Mouse (Mus musculus) kidney, embryonic 14.5 days (tissue): ENCODE data around the gene Csf2rb2. TPM values are rescaled to one million over a fixed set of nuclear protein-coding genes. Genes with fewer than 3 reads are reported as not detected.
"Not testable (repeated sequence)": the region's sequence is repeated elsewhere in the genome, so short reads cannot be mapped to it uniquely, and the experiment has no call there.

Experiments used
- ATAC-seq: fragments of 200-750 bp; cut with Nextera tagmentation; 2 replicates; pipeline ENCODE4 v1.8.0; 2017; ENCODE audit warnings: moderate number of reproducible peaks, mild to moderate bottlenecking, moderate TSS enrichment, moderate library complexity; ENCODE audit not compliant: low FRiP score, low TSS enrichment
- H3K27ac ChIP-seq: fragments of 300-500 bp; sonication (generic); 2 replicates; pipeline ENCODE4 v1.5.1; 2014; ENCODE audit warnings: low read depth, mild to moderate bottlenecking, low read length, moderate library complexity, mixed read lengths
- H3K27me3 ChIP-seq: fragments of 300-500 bp; sonication (generic); 2 replicates; pipeline ENCODE4 v1.6.1; 2014; ENCODE audit warnings: mild to moderate bottlenecking, low read length; ENCODE audit not compliant: control insufficient read depth, insufficient read depth
- H3K36me3 ChIP-seq: fragments of 300-500 bp; sonication (generic); 2 replicates; pipeline ENCODE4 v1.6.1; 2014; ENCODE audit warnings: low read length, mixed read lengths; ENCODE audit not compliant: control insufficient read depth, insufficient read depth
- H3K4me1 ChIP-seq: fragments of 300-500 bp; sonication (generic); 2 replicates; pipeline ENCODE4 v1.6.1; 2014; ENCODE audit warnings: low read length, mixed read lengths; ENCODE audit not compliant: control insufficient read depth, insufficient read depth
- H3K4me2 ChIP-seq: fragments of 300-500 bp; sonication (generic); replicated peaks from 2 replicates; pipeline ENCODE4 v1.6.1; 2014; ENCODE audit warnings: low read depth, mild to moderate bottlenecking, low read length
- H3K4me3 ChIP-seq: fragments of 300-500 bp; sonication (generic); 2 replicates; pipeline ENCODE4 v1.5.1; 2014; ENCODE audit warnings: mild to moderate bottlenecking, low read length
- H3K9ac ChIP-seq: fragments of 300-500 bp; sonication (generic); 2 replicates; pipeline ENCODE4 v1.6.1; 2014; ENCODE audit warnings: low read depth, mild to moderate bottlenecking, low read length, moderate library complexity
- H3K9me3 ChIP-seq: fragments of 300-500 bp; sonication (generic); 2 replicates; pipeline ENCODE4 v1.6.1; 2016; ENCODE audit warnings: low read length; ENCODE audit not compliant: control insufficient read depth
- whole genome bisulfite sequencing: fragments of 180-500 bp; shearing (Covaris S2); extraction: QIAGEN DNeasy Blood & Tissue Kit; methylation state at CpG from one replicate; pipeline ENCODE4 v1.1.7; 2014; 5-methylcytosine and 5-hydroxymethylcytosine counted together
- polyA plus RNA-seq: library from polyadenylated mRNA; unstranded; fragments of >200 nt; fragmentation: Nextera tagmentation; extraction: Ambion mirVana; gene quantifications from 2 replicates; pipeline ENCODE4 v1.2.1, GENCODE M21; 2014

Gene Csf2rb2
- polyA plus RNA-seq, 1 experiment from 2014 or later, result 0.28 TPM

DNA sequence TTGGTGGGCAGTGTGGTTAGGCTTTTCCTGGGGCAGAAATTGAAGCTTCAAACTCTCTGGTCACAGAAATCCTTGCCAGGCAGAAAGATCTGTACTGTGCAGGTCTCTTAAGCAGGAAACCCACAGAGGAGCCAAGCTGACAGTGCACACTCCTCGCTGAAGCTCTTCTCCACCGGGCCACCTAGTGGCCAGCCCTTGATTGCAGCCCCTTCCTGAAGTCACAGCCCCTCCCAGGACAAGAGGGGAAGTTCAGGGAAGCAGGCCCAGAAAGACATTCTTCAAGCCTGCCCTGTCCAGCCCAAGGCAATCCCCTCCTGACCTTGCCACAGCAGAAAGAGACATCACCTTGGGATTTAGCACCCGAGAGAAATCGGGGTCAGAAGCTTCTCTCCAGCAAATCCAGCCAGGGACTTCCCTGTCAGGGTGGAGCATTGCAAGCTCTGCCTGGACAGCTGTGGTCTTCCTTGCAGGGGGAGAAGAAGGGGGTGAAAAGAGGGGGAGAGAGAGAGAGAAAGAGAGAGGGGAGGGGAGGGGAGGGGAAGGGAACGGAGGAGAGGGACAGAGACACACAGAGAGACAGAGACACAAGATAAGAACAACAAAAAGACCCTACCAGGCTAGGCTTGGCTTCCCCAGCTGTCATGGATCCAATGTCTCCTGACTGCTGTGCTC is 15.4 kb upstream of the Csf2rb2 start:
- Histone ChIP-seq H3K36me3 (no peaks in the 10 kb centered on the region), H3K27ac (no peak overlapping the region; the same call in 1 of the 2 replicates), H3K4me1 (0 out of 2 replicates have a peak, but pooled peaks cover 2% of the 10 kb centered on the region), H3K27me3 (no peaks in the 10 kb centered on the region), H3K9me3 (no peaks in the 10 kb centered on the region), H3K4me3 (no peak overlapping the region), H3K9ac (no peak overlapping the region), H3K4me2 (no peak overlapping the region)
- 14% methylated on average over 5 of the region's 5 CpGs for WGBS
- ATAC-seq, result peak; percentile 75

DNA sequence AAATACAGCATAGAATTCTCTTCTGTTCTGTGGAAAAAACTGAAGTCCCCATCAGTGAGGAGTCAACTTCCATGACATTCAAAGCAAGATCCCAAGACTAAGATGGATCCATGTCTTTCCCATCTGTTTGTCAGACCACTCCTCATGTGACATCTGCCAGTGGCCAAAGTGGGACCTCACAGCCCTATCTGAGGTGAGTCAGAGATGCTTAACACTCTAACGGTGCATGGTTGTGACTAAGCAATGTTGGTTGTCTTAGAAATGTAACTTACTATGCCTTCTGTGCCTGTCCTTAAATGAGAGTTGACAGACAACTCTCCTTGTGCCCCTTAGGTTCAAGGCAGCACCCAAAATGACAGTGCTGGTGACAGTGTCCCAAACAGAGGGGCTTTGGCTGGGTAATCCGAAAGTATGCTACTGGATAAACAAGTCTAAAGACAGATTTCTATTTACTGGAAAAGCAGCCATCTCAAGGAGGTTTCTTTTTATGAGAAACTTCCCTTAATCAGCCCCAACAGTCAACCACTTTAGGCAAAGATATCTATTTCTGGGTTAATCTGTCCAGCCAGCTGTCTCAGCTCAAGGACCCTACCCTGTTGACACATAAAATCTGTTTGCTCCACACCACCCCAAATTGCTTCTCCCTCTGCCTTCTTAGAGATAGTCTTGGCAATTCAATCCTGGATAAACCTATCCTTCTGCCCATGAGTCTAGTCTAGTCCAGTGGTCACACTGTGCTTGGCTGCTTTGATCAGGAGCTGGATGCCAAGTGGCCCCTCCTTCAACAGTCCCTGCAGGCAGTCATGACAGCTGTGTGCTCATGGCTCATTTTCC is 13.0 kb upstream of the Csf2rb2 start:
- not testable (repeated sequence) for H3K27me3 ChIP-seq, H3K9ac ChIP-seq, H3K4me3 ChIP-seq, H3K36me3 ChIP-seq, H3K4me2 ChIP-seq, H3K27ac ChIP-seq, H3K9me3 ChIP-seq, H3K4me1 ChIP-seq, ATAC-seq
- 60% methylated on average over 2 of the region's 2 CpGs for WGBS

DNA sequence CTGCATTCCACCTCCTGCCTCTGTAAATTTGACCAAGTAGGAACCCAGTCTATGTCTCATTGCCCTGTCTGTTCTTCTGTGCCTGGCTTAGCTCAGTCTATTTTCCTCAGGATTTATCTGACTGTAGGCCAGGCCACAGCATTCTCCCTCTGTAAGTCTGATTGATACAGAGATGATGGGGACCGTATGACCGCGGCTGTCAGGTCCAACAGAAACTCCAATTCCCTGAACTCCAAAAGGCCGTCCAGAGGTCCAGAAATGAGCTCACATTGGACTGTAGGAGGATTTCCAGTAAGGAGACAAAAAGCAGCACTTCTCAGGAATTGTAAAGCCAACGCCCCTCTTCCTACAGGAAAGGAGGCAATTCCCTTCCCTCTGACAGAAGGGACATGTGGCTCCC is 8.1 kb upstream of the Csf2rb2 start:
- not testable (repeated sequence) for H3K36me3 ChIP-seq, H3K27me3 ChIP-seq, H3K4me1 ChIP-seq, ATAC-seq, H3K9ac ChIP-seq, H3K9me3 ChIP-seq, H3K4me3 ChIP-seq, H3K27ac ChIP-seq, H3K4me2 ChIP-seq
- WGBS, result 84% methylated on average over 5 of the region's 5 CpGs

DNA sequence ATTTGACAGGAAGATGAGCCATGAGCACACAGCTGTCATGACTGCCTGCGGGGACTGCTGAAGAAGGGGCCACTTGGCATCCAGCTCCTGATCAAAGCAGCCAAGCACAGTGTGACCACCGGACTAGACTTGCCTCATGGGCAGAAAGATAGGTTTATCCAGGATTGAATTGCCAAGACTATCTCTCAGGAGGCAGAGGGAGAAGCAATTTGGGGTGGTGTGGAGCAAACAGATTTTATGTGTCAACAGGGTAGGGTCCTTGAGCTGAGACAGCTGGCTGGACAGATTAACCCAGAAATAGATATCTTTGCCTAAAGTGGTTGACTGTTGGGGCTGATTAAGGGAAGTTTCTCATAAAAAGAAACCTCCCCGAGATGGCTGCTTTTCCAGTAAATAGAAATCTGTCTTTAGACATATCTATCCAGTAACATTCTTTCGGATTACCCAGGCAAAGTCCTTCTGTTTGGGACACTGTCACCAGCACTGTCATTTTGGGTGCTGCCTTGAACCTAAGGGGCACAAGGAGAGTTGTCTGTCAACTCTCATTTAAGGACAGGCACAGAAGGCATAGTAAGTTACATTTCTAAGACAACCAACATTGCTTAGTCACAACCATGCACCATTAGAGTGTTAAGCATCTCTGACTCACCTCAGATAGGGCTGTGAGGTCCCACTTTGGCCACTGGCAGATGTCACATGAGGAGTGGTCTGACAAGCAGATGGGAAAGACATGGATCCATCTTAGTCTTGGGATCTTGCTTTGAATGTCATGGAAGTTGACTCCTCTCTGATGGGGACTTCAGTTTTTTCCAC is 7.1 kb upstream of the Csf2rb2 start:
- H3K9ac ChIP-seq, H3K9me3 ChIP-seq, H3K4me3 ChIP-seq, H3K36me3 ChIP-seq, ATAC-seq, H3K4me1 ChIP-seq, H3K4me2 ChIP-seq, H3K27me3 ChIP-seq, H3K27ac ChIP-seq: not testable (repeated sequence)
- 53% methylated on average over 4 of the region's 4 CpGs for WGBS

DNA sequence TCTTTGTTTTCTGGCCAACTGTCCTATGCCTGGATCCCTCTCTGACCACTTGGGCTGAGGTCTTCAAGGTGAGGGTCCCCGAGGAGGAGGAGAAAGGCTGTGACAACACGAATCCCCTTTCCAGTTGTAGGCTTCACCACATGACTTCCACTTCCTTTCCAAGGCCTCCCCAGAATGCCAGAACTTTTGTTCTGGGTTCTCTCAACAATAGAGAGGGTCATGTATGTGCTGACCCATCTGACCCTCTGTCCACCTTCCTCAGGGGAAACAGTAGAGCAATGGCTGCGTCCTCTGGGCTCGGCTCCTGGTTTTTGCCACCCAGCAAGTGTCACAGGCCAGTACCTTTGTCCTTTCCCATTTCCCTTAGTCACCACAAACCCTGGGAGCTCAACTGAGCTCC is 5.5 kb upstream of the Csf2rb2 start:
- Histone ChIP-seq H3K27ac (no peak overlapping the region), H3K4me2 (no peak overlapping the region), H3K4me1 (no peaks in the 10 kb centered on the region), H3K27me3 (no peaks in the 10 kb centered on the region), H3K4me3 (no peak overlapping the region), H3K9me3 (no peaks in the 10 kb centered on the region), H3K36me3 (no peaks in the 10 kb centered on the region), H3K9ac (no peak overlapping the region)
- ATAC-seq, result no peak
- WGBS, result 84% methylated on average over 4 of the region's 4 CpGs

DNA sequence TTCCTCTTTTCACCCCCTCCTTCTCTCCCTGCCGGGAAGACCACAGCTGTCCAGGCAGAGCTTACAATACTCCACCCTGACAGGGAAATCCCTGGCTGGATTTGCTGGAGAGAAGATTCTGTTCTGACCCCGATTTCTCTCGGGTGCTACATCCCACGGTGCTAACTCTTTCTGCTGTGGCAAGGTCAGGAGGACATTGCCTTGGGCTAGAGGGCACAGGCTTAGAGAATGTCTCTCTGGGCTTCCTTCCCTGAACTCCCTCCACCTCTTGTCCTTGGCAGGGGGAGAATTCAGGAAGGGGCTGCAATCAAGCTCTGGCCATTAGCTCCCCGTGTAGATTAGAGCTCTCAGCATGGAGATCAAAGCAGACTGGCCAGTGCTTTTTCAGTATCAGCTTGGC is 4.3 kb upstream of the Csf2rb2 start:
- no peak for ATAC-seq
- no peaks in the 10 kb centered on the region for H3K36me3 ChIP-seq
- no peak overlapping the region for H3K9ac ChIP-seq
- 14% methylated on average over 5 of the region's 5 CpGs for WGBS
- H3K4me2 ChIP-seq, result no peak overlapping the region
- H3K27me3 ChIP-seq, result no peaks in the 10 kb centered on the region
- no peak overlapping the region for H3K4me3 ChIP-seq
- H3K9me3 ChIP-seq, result no peaks in the 10 kb centered on the region
- no peak overlapping the region for H3K27ac ChIP-seq
- H3K4me1 ChIP-seq, result no peaks in the 10 kb centered on the region

DNA sequence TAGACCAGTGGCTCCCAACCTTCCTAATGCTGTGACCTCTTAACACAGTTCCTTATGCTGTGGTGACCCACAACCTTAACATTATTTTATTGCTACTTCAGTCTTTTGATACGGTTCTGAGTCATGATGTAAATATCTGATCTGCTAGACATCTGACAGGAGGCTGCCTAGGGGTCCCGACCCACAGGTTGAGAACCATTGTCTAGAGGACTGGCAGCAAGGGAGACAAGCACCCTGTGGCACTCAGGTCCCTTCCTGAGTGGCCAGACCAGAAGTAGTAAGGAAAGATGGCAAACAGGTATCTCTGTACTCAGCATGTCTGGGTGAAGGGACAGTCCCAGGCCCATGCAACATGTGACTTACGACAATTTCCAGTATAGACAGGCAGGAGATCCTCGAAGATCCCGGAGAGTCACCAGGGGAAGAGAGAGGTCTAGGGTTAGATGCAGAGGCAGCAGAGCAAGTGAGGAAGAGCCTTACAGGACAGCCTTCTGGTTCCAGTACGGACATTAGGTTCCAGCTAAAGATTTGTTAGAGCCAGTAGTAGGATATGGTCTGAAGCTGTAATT is 1.8 kb downstream of the Csf2rb2 start:
- Histone ChIP-seq H3K9me3 (no peaks in the 10 kb centered on the region), H3K27ac (no peak overlapping the region), H3K36me3 (no peaks in the 10 kb centered on the region), H3K4me1 (no peaks in the 10 kb centered on the region), H3K4me3 (no peak overlapping the region), H3K9ac (no peak overlapping the region), H3K4me2 (no peak overlapping the region), H3K27me3 (no peaks in the 10 kb centered on the region)
- WGBS, result 90% methylated on average over 6 of the region's 6 CpGs
- ATAC-seq, result no peak

DNA sequence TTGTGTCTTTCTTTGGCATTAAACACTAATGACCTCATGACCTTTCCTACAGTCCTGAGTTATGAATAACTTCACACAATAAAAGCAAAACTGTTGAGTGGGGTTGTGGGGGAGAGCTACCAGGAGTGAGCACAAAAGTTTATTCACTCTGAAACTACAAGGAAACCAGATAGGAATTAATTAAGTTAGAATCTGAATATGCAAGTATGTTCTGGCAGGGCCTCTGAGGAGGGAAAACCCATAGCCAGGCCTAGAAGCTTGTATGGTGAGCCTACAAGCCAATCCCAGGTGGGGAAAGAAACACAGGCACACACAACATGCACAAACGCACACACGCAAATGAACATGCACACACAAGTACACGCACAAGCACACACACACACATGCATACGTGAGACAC is 2.8 kb downstream of the Csf2rb2 start:
- Histone ChIP-seq H3K27ac (no peak overlapping the region), H3K4me3 (no peak overlapping the region), H3K9ac (no peak overlapping the region), H3K4me1 (no peaks in the 10 kb centered on the region), H3K9me3 (no peaks in the 10 kb centered on the region), H3K4me2 (no peak overlapping the region), H3K36me3 (no peaks in the 10 kb centered on the region), H3K27me3 (no peaks in the 10 kb centered on the region)
- no peak for ATAC-seq
- WGBS, result 94% methylated on average over 4 of the region's 4 CpGs
